Comparison of ENCODE assay signal across 8 mouse cellular contexts in genomic region chr4:87359483-87359882, GRCm38 (mm10).
DNase-seq lines count a peak whose midpoint lies in the region; ATAC-seq and TF ChIP-seq lines count a peak whose summit lies in the region.

No protein-coding gene starts in this region.

- H3K4me1 ChIP-seq in kidney, embryonic 14.5 days (ENCODE audit: control insufficient read depth, insufficient read depth, low read length) = no peaks in the 10 kb centered on the region
- H3K4me1 ChIP-seq in limb, embryonic 11.5 days (ENCODE audit: control insufficient read depth, insufficient read depth, low read length) = no peaks in the 10 kb centered on the region

- no peak overlapping the region for H3K9ac ChIP-seq in kidney, embryonic 14.5 days (ENCODE audit: low read depth, low read length)
- H3K9ac ChIP-seq in limb, embryonic 11.5 days (ENCODE audit: low read length) = no peak overlapping the region

- intact Hi-C loops in gastrocnemius, adult 2 months (cut with DNase I) = no loop called here

- H3K27me3 ChIP-seq in Patski = peaks cover 10% of the 10 kb centered on the region
- H3K27me3 ChIP-seq in kidney, embryonic 14.5 days (ENCODE audit: control insufficient read depth, insufficient read depth, low read length) = no peaks in the 10 kb centered on the region
- H3K27me3 ChIP-seq in limb, embryonic 11.5 days (ENCODE audit: control insufficient read depth, insufficient read depth, low read length) = no peaks in the 10 kb centered on the region

- TF ChIP-seq CTCF in gastrocnemius, adult 2 months (IDR thresholded peaks at IDR 0.05) = peak; percentile 41
- peak; percentile 44 for TF ChIP-seq CTCF in Patski (IDR thresholded peaks at IDR 0.05)

- CTCF ChIA-PET in Patski (lab: Charles Lee) = no interaction called here

- no peaks in the 10 kb centered on the region for H3K9me3 ChIP-seq in kidney, embryonic 14.5 days (ENCODE audit: control insufficient read depth, low read length)
- no peaks in the 10 kb centered on the region for H3K9me3 ChIP-seq in limb, embryonic 11.5 days (ENCODE audit: control insufficient read depth, low read length)

- in situ Hi-C loops in Patski (cut with MboI; ENCODE audit: low pct_unique_long_range_greater_than_20kb) = no loop called here

- no peaks in the 10 kb centered on the region for H3K36me3 ChIP-seq in kidney, embryonic 14.5 days (ENCODE audit: control insufficient read depth, insufficient read depth, low read length)
- no peaks in the 10 kb centered on the region for H3K36me3 ChIP-seq in limb, embryonic 11.5 days (ENCODE audit: control insufficient read depth, insufficient read depth, low read length)

- H3K27ac ChIP-seq in gastrocnemius, adult 2 months = no peak overlapping the region
- no peak overlapping the region for H3K27ac ChIP-seq in kidney, embryonic 14.5 days (ENCODE audit: low read depth, low read length)
- no peak overlapping the region for H3K27ac ChIP-seq in limb, embryonic 11.5 days (replicated peaks; ENCODE audit: low read depth, low read length)

- DNase-seq in gastrocnemius, adult 2 months = no peak
- no peak for DNase-seq in gastrocnemius, adult 18-20 months (ENCODE audit: low spot score)
- DNase-seq in Patski (ENCODE audit: low read depth, low spot score) = no peak
- peak; percentile 68 for DNase-seq in embryo, embryonic 10 days (ENCODE audit: low spot score)
- DNase-seq in limb, embryonic 11.5 days (ENCODE audit: low spot score) = peak; percentile 52
- DNase-seq in right cerebral cortex, postnatal 10 days (ENCODE audit: low spot score in 2 of 2) = peak; percentile 62 to 64

- ATAC-seq in Patski = no peak
- 0 out of 2 replicates have a peak, but pooled peaks have one; percentile 39 for ATAC-seq in kidney, embryonic 14.5 days (ENCODE audit: low FRiP score, low TSS enrichment)
- ATAC-seq in limb, embryonic 11.5 days (ENCODE audit: insufficient number of reproducible peaks, low FRiP score, low TSS enrichment, low read depth) = no peak
- no peak for ATAC-seq in inflammation-experienced regulatory T-cells, adult 6 months

- POLR2A ChIA-PET in Patski (lab: Charles Lee) = no interaction called here

- H3K4me3 ChIP-seq in gastrocnemius, adult 2 months = peak overlapping the region; percentile 59
- H3K4me3 ChIP-seq in kidney, embryonic 14.5 days (ENCODE audit: low read length) = no peak overlapping the region
- no peak overlapping the region for H3K4me3 ChIP-seq in limb, embryonic 11.5 days (ENCODE audit: low read depth, low read length)

- no peak overlapping the region for H3K4me2 ChIP-seq in kidney, embryonic 14.5 days (replicated peaks; ENCODE audit: low read depth, low read length)
- no peak overlapping the region for H3K4me2 ChIP-seq in limb, embryonic 11.5 days (ENCODE audit: low read depth, severe bottlenecking)

- WGBS in kidney, embryonic 14.5 days = 33% methylated on average over 9 of the region's 9 CpGs
- 41% methylated on average over 9 of the region's 9 CpGs for WGBS in limb, embryonic 11.5 days

Comparison
In these comparisons a context has a peak if more than half of its experiments do, and no peak if none do; other contexts are left out.
1. DNase-seq: peak in embryo, embryonic 10 days (single experiment), limb, embryonic 11.5 days (single experiment) and right cerebral cortex, postnatal 10 days (2 of 2); none in gastrocnemius, adult 2 months (single experiment), gastrocnemius, adult 18-20 months (single experiment) and Patski (single experiment).